Mouse (Mus musculus): ENCODE data around the gene Dnajc13.

Gene Dnajc13

DNA sequence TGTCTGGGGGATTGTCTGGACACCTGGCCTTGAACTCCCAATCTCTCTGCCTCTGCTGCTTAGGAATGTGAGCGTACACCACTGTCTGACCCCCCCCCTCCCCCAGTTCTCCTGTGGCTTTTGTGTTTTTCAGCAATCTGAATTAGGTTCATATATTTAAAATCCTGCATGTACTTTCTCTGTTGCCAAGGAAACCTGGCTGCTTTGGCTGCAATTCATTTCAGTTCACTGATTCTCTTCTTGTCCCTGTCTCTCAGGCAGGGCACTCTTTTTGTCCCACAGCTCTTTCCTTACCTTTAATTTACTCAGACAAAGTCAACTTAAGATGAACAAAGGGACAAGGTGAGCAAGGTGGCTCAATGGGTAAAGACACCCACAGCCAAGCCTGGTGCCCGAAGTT lies 134.6 kb downstream of the Dnajc13 start:
- DNase-seq (ENCODE audit: extremely low read depth, low read depth, low spot score), result no peak

DNA sequence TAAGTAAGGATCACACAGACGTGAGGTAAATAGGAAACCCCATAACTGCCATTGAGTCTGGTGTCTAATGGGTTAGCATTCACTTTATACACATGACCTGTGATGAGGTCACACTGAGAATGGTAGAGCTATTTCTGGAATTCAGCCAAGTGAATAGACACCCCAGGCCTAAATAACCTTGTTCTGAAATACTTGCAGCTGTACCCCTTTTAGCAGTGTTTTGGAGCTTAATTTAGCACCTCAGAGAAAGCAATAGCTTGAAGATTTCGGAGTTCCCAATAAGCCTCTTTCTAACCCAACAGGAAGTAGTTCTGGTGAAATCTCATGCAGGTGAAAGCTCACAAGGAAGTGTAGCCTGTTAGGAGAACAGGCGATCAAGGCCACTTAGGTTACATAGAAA lies 135.9 kb downstream of the Dnajc13 start, which contains the start of gene Ackr4:
Gene Ackr4 (minus strand): TSS at position 101 of the 400 bp plus-strand sequence.
- no peak for DNase-seq (ENCODE audit: extremely low read depth, low read depth, low spot score)

DNA sequence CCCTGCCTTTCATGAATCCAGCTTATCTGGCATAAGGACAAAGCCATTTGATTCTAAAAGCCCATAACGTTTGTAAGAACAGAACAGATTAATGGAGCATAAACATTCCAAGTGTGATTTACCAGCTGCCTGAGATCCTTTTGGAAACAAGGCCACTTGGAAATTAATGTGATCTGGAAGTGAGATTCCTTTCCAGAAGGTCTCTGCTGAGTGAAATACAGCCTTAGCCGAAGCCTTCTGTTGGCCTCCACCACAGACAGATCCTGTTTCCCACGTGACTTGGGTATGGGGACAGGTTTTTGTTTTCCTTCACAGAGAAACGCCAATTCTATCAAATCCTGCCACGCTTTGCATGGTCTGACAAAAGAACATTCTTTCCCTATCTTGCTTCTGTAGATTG lies 139.1 kb downstream of the Dnajc13 start:
- DNase-seq (ENCODE audit: extremely low read depth, low read depth, low spot score), result no peak

GRCm38 (mm10) chr9:104123101-104123500 lies 139.6 kb downstream of the Dnajc13 start:
- no peak for DNase-seq (ENCODE audit: extremely low read depth, low read depth, low spot score)

DNA sequence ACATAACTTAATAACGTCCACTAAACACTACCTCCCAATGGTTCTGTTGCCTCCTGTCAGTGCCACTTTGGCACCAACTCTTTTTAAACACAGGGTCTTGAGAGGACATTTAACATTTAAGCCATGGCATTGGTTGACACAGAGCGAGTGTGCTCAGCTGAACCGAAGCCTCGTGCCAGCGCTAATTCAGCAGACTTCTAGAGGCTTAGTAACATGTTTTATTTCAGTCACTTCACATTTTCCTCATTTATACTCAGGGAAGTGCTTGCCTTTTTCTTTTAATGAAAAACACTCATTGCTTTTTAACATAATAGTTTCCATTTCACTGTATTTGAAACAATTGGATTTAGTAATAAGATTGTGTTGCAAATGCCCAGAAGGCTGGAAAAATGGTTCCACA lies 153.6 kb downstream of the Dnajc13 start:
- DNase-seq (ENCODE audit: extremely low read depth, low read depth, low spot score), result no peak

- no peak for DNase-seq (ENCODE audit: extremely low read depth, low read depth, low spot score)
Observed at GRCm38 (mm10) chr9:104108571-104109143, 154.1 kb downstream of the Dnajc13 start.

DNA sequence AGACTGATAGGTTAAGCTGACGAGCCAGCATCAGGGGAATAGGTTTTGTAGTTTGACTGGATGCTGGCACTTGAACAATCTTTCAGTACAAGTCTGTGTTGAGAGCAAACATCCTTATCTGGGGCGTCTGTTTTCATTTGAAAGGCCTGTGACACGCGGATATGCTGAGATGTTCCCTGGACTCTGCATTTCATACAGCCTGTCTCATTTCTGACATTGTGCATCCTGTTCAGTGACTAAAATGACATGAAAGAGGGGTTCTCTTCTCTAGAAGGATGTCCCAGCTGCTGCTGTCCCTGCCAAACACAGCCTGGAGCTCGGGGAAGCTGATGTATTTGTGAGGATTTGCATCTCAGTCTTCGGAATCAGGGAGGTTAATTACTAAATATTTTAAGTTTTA lies 155.2 kb downstream of the Dnajc13 start:
- no peak for DNase-seq (ENCODE audit: extremely low read depth, low read depth, low spot score)

DNA sequence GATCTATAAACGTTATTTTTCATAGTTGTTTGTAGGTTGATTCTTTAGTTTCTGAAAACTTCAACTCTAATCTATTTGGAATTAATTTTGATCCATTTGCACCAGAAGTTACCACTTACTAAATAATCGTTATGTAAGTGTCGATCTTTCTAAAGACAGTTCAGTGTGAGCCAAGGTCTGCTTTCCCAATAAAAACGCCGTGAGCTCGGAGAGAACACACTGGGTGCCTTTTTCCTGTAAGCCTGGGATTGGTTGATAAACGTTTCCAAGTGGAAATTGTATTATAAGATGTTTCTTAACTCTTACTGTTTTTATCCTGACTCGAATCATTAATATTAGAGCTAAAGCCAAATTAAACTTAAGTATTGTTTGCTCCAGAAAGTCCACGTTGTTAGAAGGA lies 155.8 kb downstream of the Dnajc13 start:
- peak; percentile 64 for DNase-seq (ENCODE audit: extremely low read depth, low read depth, low spot score)

GRCm38 (mm10) chr9:104104986-104105385 lies 157.7 kb downstream of the Dnajc13 start:
- DNase-seq (ENCODE audit: extremely low read depth, low read depth, low spot score), result no peak

DNA sequence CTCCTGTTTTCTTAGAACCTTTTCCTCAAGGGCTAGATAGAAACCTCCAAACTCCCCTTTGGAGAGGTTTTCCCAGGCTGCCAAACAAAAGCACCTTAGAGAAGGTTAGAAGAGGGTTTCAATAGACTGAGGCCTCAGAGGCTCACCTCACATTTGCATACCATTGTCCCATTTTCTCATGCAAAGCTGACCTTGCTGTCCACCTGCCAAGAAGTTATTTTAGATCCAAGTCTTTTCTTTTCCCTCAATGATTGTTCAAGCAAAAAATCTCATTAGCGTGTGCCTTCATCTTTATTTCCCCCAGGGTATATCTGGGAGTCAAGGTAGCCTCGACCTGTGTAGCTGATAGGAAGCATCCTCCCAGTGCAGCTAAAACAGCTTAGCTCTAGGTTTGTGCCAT lies 159.8 kb downstream of the Dnajc13 start:
- no peak for DNase-seq (ENCODE audit: extremely low read depth, low read depth, low spot score)

- DNase-seq (ENCODE audit: extremely low read depth, low read depth, low spot score), result no peak
Observed at GRCm38 (mm10) chr9:104102301-104102700, 160.4 kb downstream of the Dnajc13 start.

- DNase-seq (ENCODE audit: extremely low read depth, low read depth, low spot score), result no peak
Observed at GRCm38 (mm10) chr9:104101458-104101857, 161.3 kb downstream of the Dnajc13 start.
